Mouse (Mus musculus): ENCODE measurements around the gene Ccdc88a.
"Not testable (repeated sequence)": the region's sequence is repeated elsewhere in the genome, so short reads cannot be mapped to it uniquely, and the experiment has no call there.

The Ccdc88a gene

DNA sequence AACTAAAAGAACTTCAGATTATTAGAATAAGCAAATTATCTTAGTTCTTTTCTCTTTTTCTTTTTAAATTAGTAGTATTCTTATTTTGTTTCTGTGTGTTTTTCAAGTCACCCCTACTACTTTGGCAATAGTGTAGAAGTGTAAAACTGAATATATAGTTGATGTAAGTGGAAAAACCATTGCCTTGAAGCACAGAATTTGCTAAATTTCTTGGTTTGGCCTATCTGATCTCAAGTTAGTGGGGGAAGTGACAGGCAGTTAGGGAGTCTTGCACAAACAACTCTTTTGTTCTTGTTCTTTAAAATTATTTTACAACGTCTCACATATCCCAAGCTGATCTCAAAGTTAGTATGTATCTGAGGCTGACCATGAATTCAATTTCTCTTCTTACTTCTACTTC is 57.6 kb downstream of the Ccdc88a start:
- no peak for DNase-seq (ENCODE audit: extremely low spot score, low read depth, low spot score)

DNA sequence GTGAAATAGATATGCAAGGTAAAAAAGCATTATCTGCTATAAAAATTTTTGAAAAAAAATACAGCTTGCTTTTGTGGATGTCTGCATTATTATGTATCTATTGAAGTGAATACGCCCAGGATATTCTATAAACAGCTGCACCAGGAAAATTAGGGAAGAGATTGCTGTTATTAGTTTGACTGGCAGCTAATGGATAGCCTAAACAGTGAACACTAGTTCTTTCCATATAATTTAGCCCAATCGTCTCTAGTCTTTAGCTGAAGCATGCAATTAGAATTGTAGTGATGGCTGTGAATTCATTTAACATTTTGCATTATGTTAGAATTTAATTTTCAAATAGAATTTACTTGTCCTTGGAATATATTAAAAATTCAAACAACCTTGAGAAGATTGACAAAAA is 75.3 kb downstream of the Ccdc88a start:
- DNase-seq (ENCODE audit: extremely low spot score, low read depth, low spot score), result no peak

DNA sequence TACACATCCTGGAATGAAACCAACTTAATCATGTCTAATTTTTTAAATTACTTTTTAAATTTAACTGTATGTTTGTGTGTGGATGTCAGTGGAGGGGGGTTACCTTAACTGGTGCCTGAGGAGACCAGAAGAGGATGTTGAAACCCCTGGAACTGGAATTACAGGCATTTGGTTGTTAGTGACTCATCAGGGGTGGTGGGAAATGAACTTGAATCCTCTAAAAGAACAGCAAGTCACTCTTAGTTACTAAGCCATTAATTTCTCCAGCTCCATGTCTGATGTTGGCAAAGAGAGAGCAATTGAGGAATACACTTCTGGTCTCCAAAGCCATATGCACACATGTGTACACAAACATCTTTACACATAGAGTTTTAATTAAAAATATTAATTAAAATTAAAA is 101.2 kb downstream of the Ccdc88a start:
- no peak for DNase-seq (ENCODE audit: extremely low spot score, low read depth, low spot score)

DNA sequence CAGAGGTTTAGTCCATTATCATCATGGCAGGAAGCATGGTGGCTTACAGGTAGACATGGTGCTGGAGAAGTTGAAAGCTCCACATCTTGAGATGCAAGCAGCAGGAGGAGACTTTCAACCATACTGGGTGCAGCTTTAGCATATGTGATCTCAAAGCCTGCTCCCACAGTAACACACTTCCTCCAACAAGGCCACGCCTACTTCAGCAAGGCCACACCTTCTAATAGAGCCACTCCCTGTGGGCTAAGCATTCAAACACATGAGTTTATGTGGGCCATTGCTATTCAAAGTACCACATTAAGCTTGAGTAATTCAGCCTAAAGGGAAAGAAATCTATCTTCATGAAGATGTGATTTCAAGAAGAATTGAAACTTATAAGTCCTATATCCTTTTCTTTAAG is 119.7 kb downstream of the Ccdc88a start:
- DNase-seq (ENCODE audit: extremely low spot score, low read depth, low spot score), result no peak

DNA sequence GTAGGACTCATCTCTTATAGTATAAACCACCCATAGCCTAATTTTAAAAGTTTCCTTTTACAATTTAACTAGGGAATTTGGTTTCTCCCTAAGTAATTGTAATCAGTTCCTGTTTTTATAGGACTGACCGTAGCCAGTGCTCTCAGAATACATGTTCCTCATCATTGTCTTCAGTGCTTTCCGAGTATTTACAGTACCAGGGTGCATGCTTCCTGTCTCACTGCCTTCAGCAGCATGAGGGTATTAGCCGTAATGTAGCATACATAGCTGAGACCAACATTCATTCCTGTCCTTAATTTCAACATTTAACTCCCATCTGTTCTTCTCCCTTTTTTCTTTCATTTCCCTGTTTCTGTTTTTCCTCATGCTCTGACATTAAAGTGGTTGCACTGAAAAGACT is 123.5 kb downstream of the Ccdc88a start:
- DNase-seq (ENCODE audit: extremely low spot score, low read depth, low spot score), result no peak

DNA sequence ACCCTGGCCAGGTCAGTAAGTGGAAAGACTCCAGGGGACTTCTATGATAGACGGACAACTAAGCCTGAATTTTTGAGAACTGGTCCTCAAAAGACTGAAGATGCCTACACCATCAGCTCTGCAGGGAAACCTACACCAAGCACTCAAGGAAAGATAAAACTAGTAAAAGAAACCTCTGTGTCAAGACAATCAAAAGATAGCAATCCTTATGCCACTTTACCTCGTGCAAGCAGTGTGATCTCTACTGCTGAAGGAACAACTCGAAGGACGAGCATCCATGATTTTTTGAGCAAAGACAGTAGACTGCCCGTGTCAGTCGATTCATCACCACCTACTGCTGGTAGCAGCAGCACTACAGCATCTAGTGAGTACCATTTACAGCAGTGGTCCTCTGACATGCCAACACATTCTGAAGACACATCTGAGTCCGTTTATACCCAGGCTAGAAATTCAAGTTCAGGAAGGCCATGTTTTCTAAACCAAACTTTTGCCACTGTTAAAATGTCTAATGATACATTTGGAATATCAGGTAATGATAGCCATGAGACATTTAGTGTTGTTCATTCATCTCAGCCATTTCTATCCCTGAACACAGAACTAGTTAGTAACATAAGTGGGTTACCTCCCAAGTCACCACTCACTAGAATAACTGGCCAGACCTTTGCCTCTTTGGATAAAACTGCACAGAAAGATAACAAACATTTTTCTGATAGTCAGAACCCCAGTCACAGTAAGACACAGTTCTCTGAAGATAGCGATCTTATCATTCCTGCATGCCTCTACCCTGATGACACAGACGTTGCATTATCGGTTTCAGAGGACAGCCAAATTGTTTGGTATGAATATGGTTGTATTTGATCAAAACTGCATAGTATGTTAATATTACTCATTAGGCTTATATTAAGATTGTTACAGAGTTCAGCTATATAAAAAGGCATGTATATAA is 130.8 kb downstream of the Ccdc88a start:
- no peak for DNase-seq (ENCODE audit: extremely low spot score, low read depth, low spot score)

DNA sequence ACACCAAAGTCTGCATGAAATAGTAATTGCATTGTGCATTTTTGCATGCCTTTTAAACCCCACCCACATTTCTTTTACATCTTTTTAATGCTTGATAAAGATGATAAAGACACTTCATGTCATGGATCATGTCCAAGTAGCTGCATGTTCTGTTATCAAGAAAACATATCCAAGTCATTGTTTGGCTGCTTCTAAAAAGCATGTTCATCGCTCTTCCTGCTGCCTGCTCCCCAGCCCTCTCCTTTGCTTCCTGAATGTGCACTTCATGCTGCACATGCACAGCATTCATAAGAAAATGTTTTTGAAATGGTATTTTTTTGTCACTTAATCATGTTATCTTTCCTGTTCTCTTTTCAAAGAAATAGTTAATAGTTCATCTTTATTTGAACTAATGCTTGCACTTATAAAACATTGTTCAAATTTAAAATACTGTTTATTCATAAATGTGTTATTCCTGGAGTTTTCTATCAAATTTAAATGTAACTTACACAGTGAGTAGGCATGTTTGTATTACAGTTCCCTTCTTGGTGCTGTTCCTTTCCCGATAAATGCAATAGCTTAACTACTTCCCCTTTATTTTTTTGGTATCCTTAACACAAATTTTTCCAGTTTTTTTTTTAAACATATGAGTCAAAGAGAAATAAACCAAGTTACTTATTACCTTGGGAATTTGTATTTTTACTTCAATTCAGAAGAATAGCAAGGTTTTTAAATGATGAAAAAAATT is 131.6 kb downstream of the Ccdc88a start:
- no peak for DNase-seq (ENCODE audit: extremely low spot score, low read depth, low spot score)

DNA sequence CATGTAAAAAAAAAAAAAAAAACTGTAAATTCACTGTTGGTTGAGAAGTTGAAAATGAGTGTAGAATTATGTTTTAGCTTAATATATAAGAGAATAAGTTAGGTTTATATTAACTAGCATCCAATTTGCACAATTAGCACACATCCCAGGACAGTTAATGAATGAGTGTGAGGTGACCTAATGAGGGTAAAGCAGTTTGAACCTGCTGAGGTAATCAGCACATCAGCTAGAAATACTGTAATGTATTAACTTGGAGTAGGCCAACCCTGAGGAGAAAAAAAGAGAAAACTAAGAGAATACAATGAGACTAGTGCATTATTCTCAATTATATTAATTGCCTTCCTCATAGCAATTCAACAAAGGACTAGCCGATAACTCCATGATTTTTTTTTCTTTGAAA is 136.0 kb downstream of the Ccdc88a start:
- DNase-seq (ENCODE audit: extremely low spot score, low read depth, low spot score), result no peak

DNA sequence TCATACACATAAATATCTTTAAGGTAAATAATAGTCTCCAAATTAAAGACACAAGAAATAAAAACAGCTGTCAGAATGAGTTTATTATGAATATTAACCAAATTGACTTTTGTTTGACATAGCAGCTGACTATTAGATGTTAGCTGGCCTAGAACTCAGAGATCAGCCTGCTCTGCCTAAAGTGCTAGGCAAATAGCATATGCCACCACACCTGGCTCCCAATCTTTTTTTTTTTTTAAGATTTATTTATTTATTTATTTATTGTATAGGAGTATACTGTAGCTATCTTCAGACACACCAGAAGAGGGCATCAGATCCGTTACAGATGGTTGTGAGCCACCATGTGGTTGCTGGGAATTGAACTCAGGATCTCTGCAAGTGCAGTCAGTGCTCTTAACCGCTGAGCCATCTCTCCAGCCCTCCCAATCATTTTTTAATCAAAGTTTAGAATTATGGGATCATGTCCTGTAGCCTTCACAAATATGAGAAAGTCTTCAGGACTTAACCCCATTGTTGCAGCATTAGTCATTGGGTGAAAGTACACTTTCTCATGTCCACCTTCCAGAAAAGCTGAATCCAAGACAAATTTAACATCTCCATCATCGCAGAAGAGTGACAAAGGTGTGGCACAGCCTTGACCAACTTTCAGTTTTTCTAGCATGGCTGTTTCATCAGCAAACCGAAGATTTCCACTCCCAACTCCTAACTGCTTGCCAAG is 139.5 kb downstream of the Ccdc88a start:
- DNase-seq (ENCODE audit: extremely low spot score, low read depth, low spot score), result no peak

DNA sequence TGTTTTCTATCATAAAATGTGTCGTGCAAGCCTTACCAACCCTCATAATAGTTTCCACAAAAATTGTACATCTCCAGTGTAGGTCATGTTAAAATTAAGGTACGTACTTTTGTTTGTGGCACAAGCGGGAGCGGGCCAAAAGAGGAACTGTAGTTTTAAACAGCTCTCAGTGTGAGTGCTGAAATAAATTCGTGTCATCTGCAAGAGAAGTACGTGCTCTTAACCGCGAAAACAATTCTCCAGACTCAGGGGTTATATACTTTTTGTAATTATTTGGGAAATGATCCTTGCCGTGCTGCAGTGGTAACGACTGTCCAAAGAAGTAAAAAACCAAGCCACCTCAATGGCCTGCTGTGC is 140.8 kb downstream of the Ccdc88a start:
- DNase-seq (ENCODE audit: extremely low spot score, low read depth, low spot score), result no peak

DNA sequence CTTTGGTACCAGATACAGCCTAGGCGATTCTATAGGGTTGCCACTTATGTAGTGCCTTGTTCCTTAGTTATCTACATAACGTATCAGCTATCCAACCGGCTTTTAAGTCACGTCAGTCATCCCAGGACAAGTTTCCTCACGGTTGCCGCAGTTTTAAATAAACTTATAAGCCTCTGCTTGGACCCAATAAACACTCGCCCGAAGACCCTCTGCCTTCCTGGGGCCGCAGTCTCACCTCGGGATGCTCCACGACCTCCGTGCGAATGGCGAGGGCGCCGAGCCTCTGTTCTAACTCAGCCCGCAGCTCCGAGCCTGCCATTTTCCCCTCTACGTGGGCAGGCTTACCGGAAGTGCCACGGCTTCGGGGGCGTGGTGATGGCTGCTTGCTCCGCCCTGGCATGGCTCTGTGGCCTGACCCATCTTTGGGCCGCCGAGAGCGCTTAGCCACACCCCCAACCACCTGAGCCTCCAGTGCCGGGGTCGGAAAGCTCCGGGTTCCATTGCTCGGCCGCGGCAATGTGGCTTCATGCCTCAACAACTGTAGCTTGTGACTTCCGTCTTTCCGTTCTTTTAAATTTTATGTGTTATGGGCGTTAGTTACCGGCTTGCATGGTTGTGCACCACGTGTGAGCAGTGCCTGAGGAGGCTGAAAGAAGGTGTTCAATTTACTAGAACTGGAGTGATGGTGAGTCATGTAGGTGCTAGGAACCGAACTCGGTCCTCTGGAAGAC is 141.4 kb downstream of the Ccdc88a start, which contains the start of gene Prorsd1:
TSS of gene Prorsd1 (minus strand) at position 352 of the 731 bp plus-strand sequence.
- DNase-seq (ENCODE audit: extremely low spot score, low read depth, low spot score), result peak; percentile 52

DNA sequence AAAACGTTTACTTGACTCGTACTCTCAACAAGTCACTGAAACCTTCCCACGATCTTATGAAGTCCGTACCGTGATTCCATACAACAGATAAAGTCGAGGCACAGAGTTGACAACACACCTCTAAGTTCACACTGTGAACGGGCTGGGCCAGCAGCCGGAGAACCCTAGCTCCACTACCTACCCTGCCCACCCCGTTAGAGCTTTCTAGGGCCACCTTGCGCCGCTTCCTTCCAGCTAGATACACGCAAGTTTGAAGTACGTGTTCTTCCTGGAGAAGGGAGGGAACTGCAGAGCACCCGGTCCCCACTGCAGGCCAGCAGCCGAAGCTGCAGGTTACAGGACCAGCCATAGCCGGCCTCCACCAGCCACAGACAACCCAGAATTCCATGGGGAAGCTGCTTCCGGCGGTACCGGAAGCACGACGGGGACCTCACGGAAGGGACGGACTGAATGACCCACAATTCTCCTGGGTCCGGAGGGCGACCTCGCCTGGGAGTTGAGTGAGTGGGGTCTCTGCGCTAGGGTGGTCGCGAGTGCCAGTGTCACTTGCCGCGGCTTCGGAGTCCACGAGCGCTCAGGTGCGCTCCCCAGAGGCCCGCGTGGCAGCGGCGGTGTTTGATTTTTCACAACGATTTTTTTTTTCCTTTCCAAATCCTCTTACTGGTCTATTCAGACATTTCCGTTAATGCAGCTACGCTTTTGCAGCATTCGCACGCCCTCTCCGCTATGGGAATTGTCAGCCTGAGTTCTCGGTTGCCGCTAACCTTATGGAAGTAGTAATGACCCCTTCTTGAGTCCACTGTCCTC is 152.7 kb downstream of the Ccdc88a start, which contains the start of gene Mtif2:
TSS of gene Mtif2 (plus strand) at position 421 of the 807 bp plus-strand sequence.
- peak; percentile 44 for DNase-seq (ENCODE audit: extremely low spot score, low read depth, low spot score)

DNA sequence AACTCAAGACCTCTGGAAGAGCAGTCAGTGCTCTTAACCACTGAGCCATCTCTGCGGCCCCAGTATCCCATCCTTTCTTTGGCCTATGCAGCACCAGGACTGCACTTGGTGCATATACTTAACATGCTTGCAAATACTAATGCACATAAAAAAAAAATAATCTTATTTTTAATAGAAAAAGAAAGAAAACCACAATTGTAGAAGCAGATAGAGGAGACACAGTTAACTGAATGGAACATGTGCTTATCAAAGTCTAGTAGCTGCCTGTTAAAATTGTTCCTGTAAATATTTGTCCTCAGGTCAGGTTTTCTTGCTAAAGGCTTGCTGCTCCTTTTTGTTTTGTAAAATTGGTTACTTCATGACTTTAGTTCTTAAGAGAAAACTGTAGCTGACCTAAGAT is 164.7 kb downstream of the Ccdc88a start:
- no peak for DNase-seq (ENCODE audit: extremely low spot score, low read depth, low spot score)

DNA sequence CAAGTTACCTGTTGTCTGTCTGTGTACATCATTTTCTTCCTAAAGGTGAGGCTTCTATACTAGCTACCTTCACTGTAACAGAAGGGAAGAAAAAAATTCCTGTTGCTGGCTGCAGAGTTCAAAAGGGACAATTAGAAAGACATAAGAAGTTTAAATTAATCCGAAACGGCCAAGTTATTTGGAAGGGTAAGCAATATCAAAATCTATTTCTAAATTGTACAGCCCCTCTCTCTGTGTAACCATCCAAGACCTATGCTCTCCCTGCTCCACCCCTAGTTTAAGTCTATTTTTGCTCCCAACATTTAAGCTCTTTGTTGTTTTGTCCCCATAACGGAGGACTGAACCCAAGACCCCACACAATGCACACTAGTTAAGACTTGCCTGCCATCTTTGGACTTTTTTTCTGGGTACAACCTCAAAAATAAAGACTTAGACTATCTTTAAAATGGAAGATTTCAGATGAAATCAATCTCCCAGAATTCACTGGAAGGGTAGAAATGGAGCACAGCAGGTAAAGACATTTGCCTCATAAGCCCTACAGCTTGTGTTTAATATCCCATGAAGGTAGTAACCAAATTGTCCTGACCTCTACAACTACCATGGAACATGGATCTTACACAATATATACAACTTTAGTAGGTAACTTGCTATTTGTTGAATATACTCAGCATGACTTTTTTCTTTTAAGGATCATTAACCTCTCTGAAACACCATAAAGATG is 170.9 kb downstream of the Ccdc88a start:
- no peak for DNase-seq (ENCODE audit: extremely low spot score, low read depth, low spot score)

DNA sequence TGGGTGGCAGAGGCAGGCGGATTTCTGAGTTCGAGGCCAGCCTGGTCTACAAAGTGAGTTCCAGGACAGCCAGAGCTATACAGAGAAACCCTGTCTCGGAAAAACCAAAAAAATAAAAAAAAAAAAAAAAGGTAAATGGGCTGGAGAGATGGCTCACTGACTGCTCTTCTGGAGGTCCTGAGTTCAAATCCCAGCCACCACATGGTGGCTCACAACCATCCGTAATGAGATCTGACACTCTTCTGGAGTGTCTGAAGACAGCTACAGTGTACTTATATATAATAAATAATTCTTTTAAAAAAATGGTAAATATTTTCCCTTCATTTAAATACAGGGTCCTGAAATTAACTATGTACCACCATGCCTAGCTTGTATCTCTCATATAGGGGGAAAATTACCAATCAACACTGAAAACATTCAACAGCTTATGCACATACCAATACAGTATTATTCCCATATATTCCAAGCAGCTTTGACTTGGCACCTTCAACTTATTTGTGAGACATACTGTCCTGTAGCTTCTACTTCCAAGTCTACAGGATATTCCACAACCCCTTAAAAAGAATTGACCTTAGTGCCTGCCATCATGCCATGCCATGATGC is 171.8 kb downstream of the Ccdc88a start:
- not testable (repeated sequence) for DNase-seq (ENCODE audit: extremely low spot score, low read depth, low spot score)

DNA sequence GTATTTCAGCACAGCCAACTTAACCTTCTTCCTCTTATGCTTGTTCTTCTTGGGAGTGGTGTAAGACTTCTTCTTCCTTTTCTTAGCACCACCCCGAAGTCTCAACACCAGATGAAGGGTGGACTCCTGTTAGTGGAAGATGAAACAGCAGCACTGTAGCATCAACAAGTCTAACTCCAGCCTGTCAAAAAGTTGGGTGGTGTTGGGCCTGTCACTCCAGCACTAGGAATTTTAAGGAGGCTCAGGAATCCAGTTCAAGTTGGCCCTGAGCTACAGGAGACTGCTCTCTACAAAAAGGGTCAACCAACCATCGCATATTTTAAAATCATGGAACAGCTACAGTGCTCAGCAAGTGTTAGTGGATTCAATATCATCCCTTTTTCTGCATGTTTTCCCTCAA is 172.8 kb downstream of the Ccdc88a start:
- not testable (repeated sequence) for DNase-seq (ENCODE audit: extremely low spot score, low read depth, low spot score)

DNA sequence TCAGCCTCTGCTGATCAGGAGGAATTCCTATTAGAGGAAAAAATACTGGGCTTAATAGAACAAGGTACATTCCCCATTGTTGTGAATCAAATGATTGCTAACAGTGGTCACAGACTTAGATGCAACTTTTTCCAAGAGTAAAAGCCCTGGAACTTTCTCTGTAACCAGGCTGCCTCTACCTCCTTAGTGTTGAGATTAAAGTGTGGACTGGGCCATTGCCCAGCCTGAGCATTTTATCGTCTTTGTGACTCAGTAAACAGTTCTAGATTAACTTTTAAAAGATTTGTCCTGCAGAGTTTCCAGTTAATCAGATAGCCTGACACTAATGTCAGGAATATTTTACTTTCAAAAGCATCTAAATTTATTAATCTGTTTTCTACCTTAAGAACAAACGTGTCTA is 173.3 kb downstream of the Ccdc88a start:
- no peak for DNase-seq (ENCODE audit: extremely low spot score, low read depth, low spot score)

DNA sequence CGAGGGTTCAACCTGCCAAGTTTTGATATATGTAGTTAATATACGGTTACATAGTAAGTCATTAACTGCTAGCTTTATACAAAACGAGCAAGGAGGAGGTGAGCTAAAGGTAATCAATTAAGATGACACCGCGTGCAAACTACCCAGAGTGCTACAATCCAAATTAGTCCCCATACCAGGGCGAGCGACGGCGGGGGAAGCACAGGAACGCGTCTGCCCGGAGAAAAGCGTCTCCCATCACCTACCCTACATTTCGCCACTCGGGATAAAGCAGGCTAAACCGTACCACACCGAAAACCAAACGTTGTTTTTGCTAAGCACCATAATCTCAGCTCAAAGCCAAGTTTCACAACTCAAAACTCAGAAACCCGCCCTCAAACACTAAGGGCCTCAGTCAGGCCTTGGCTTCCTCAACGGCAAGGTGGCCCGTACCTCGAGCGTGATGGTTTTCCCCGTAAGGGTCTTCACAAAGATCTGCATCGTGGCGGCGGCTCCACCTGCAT is 173.8 kb downstream of the Ccdc88a start:
- no peak for DNase-seq (ENCODE audit: extremely low spot score, low read depth, low spot score)

Measured in hindlimb bud, embryonic 11.5 days (tissue).